Mouse (Mus musculus) kidney, embryonic 16.5 days (tissue): Measurements from ENCODE around the gene Clasrp. TPM values are rescaled to one million over a fixed set of nuclear protein-coding genes. Genes with fewer than 3 reads are reported as not detected.

ENCODE experiments used
- ATAC-seq: fragments of 200-750 bp; cut with Nextera tagmentation; 2 replicates; pipeline ENCODE4 v1.8.0; 2017; ENCODE audit warnings: moderate TSS enrichment; ENCODE audit not compliant: low FRiP score, low TSS enrichment
- H3K27ac ChIP-seq: fragments of 300-500 bp; sonication (generic); 2 replicates; pipeline ENCODE4 v1.5.1; 2014; ENCODE audit warnings: low read length
- H3K27me3 ChIP-seq: fragments of 300-500 bp; sonication (generic); 2 replicates; pipeline ENCODE4 v1.6.1; 2014; ENCODE audit warnings: low read length, control low read depth, mixed read lengths; ENCODE audit not compliant: insufficient read depth
- H3K36me3 ChIP-seq: fragments of 300-500 bp; sonication (generic); 2 replicates; pipeline ENCODE4 v1.6.1; 2014; ENCODE audit warnings: low read length, control low read depth, mixed read lengths; ENCODE audit not compliant: insufficient read depth
- H3K4me1 ChIP-seq: fragments of 300-500 bp; sonication (generic); 2 replicates; pipeline ENCODE4 v1.6.1; 2014; ENCODE audit warnings: low read length, control low read depth, mixed read lengths; ENCODE audit not compliant: insufficient read depth
- H3K4me2 ChIP-seq: fragments of 300-500 bp; sonication (generic); replicated peaks from 2 replicates; pipeline ENCODE4 v1.6.1; 2014; ENCODE audit warnings: low read depth, low read length
- H3K4me3 ChIP-seq: fragments of 300-500 bp; sonication (generic); 2 replicates; pipeline ENCODE4 v1.5.1; 2014; ENCODE audit warnings: mild to moderate bottlenecking, low read length
- H3K9ac ChIP-seq: fragments of 300-500 bp; sonication (generic); replicated peaks from 2 replicates; pipeline ENCODE4 v1.6.1; 2014; ENCODE audit warnings: low read length
- H3K9me3 ChIP-seq: fragments of 300-500 bp; sonication (generic); 2 replicates; pipeline ENCODE4 v1.6.1; 2016; ENCODE audit warnings: low read length, control low read depth
- WGBS: fragments of 180-500 bp; shearing (Covaris S2); extraction: QIAGEN DNeasy Blood & Tissue Kit; methylation state at CpG from one replicate; pipeline ENCODE4 v1.1.7; 2014; 5-methylcytosine and 5-hydroxymethylcytosine counted together
- polyA plus RNA-seq: library from polyadenylated mRNA; unstranded; fragments of >200 nt; fragmentation: Nextera tagmentation; extraction: Ambion mirVana; gene quantifications from 2 replicates; pipeline ENCODE4 v1.2.1, GENCODE M21; 2015

The Clasrp gene
- polyA plus RNA-seq, 1 experiment from 2014 or later = 52.6 TPM

- no peak overlapping the region for H3K4me3 ChIP-seq
- no peaks in the 10 kb centered on the region for H3K9me3 ChIP-seq
- H3K36me3 ChIP-seq = peaks cover 92% of the 10 kb centered on the region
- H3K27me3 ChIP-seq = no peaks in the 10 kb centered on the region
- no peak for ATAC-seq
- WGBS = 58% methylated on average over 3 of the region's 3 CpGs
- H3K4me2 ChIP-seq = no peak overlapping the region
- H3K4me1 ChIP-seq = no peaks in the 10 kb centered on the region
- no peak overlapping the region for H3K9ac ChIP-seq
- no peak overlapping the region for H3K27ac ChIP-seq
Measured at GRCm38 (mm10) chr7:19589207-19589606, 15.1 kb downstream of the Clasrp start.

GRCm38 (mm10) chr7:19586269-19586668, 18.0 kb downstream of the Clasrp start:
- Histone ChIP-seq H3K4me3 (no peak overlapping the region), H3K36me3 (peaks cover 96% of the 10 kb centered on the region), H3K9ac (no peak overlapping the region), H3K9me3 (no peaks in the 10 kb centered on the region), H3K4me2 (no peak overlapping the region), H3K27ac (no peak overlapping the region), H3K27me3 (no peaks in the 10 kb centered on the region), H3K4me1 (no peaks in the 10 kb centered on the region)
- no peak for ATAC-seq
- WGBS = 78% methylated on average over 46 of the region's 46 CpGs

GRCm38 (mm10) chr7:19580634-19581033, 23.7 kb downstream of the Clasrp start:
- ATAC-seq = no peak
- no peak overlapping the region for H3K4me3 ChIP-seq
- peaks cover 54% of the 10 kb centered on the region for H3K36me3 ChIP-seq
- H3K27me3 ChIP-seq = peaks cover 30% of the 10 kb centered on the region
- H3K9me3 ChIP-seq = no peaks in the 10 kb centered on the region
- no peak overlapping the region for H3K27ac ChIP-seq
- peaks cover 16% of the 10 kb centered on the region for H3K4me1 ChIP-seq
- H3K4me2 ChIP-seq = no peak overlapping the region
- no peak overlapping the region for H3K9ac ChIP-seq
- 90% methylated on average over 8 of the region's 8 CpGs for WGBS

DNA sequence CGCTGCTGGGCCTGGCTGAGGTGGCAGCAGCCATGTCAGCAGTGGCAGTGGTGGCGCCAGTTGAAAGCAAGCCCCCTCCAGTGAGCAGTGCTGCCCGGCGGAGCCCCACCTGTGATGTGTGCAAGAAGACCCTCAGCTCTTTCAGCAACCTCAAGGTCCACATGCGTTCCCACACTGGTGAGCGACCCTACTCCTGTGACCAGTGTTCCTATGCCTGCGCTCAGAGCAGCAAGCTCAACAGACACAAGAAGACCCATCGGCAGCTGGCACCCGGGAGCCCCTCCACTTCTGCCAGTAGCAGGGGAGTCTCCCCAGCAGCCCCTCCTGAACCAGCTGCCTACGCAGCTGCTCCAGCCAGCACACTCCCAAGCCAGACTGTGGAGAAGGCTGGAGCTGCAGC, 24.5 kb downstream of the Clasrp start:
- no peak for ATAC-seq
- no peak overlapping the region for H3K27ac ChIP-seq
- H3K36me3 ChIP-seq = peaks cover 46% of the 10 kb centered on the region
- no peak overlapping the region for H3K9ac ChIP-seq
- H3K27me3 ChIP-seq = peaks cover 30% of the 10 kb centered on the region
- no peaks in the 10 kb centered on the region for H3K9me3 ChIP-seq
- WGBS = 91% methylated on average over 10 of the region's 10 CpGs
- H3K4me3 ChIP-seq = no peak overlapping the region
- no peak overlapping the region for H3K4me2 ChIP-seq
- H3K4me1 ChIP-seq = peaks cover 16% of the 10 kb centered on the region

- ATAC-seq = no peak
- Histone ChIP-seq H3K36me3 (peaks cover 32% of the 10 kb centered on the region), H3K4me3 (peak overlapping the region; percentile 50; the same call in 1 of the 2 replicates), H3K4me1 (peaks cover 19% of the 10 kb centered on the region), H3K9me3 (no peaks in the 10 kb centered on the region), H3K4me2 (no peak overlapping the region), H3K9ac (no peak overlapping the region), H3K27ac (no peak overlapping the region), H3K27me3 (peaks cover 30% of the 10 kb centered on the region)
- WGBS = 64% methylated on average over 4 of the region's 4 CpGs
Measured at GRCm38 (mm10) chr7:19578436-19578835, 25.9 kb downstream of the Clasrp start.

GRCm38 (mm10) chr7:19577877-19578414, 26.3 kb downstream of the Clasrp start:
- Histone ChIP-seq H3K27me3 (peaks cover 30% of the 10 kb centered on the region), H3K4me1 (peaks cover 19% of the 10 kb centered on the region), H3K4me3 (peak overlapping the region; percentile 50), H3K27ac (no peak overlapping the region), H3K4me2 (peak overlapping the region; percentile 89), H3K36me3 (peaks cover 28% of the 10 kb centered on the region), H3K9ac (peak overlapping the region; percentile 55), H3K9me3 (no peaks in the 10 kb centered on the region)
- no peak for ATAC-seq
- WGBS = 19% methylated on average over 10 of the region's 10 CpGs

GRCm38 (mm10) chr7:19577141-19577852, 27.0 kb downstream of the Clasrp start, which contains the start of the genes Zfp296 and Gemin7:
Gene Zfp296, plus strand, starts transcription at chr7:19577287.
Gene Gemin7, minus strand, starts transcription at chr7:19577595.
- H3K9me3 ChIP-seq = no peaks in the 10 kb centered on the region
- peaks cover 30% of the 10 kb centered on the region for H3K27me3 ChIP-seq
- H3K27ac ChIP-seq = no peak within 1 kb of the TSS
- under 1% methylated on average over 56 of the region's 56 CpGs for WGBS
- no peak for ATAC-seq
- H3K4me3 ChIP-seq = peak within 1 kb of the TSS; percentile 50
- H3K4me1 ChIP-seq = peaks cover 22% of the 10 kb centered on the region
- H3K4me2 ChIP-seq = peak within 1 kb of the TSS; percentile 89
- H3K9ac ChIP-seq = peak within 1 kb of the TSS; percentile 55
- H3K36me3 ChIP-seq = peaks cover 21% of the 10 kb centered on the region

DNA sequence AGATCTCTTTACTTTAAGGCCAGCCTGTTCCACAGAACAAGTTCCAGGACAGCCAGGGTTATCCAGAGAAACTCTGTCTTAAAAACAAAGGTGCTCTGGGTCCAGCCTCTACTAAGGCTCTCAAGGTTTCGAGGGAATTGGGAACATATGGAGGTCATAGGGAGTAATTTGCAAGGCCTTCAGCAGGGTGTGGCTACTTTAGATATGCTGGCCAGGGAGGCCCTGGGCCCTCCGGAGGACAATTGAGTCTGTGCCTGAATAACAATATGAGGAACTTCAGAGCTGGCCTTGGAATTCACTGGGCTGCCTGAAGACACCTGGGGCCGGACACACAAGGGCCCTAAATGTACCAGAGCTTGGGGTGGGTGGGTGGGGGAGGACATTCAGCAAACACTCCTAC, 28.7 kb downstream of the Clasrp start:
- Histone ChIP-seq H3K9ac (no peak overlapping the region), H3K4me3 (no peak overlapping the region), H3K27me3 (peaks cover 30% of the 10 kb centered on the region), H3K36me3 (peaks cover 9% of the 10 kb centered on the region), H3K27ac (no peak overlapping the region), H3K9me3 (no peaks in the 10 kb centered on the region), H3K4me1 (peaks cover 33% of the 10 kb centered on the region), H3K4me2 (no peak overlapping the region)
- no peak for ATAC-seq
- WGBS = 69% methylated on average over 3 of the region's 3 CpGs

DNA sequence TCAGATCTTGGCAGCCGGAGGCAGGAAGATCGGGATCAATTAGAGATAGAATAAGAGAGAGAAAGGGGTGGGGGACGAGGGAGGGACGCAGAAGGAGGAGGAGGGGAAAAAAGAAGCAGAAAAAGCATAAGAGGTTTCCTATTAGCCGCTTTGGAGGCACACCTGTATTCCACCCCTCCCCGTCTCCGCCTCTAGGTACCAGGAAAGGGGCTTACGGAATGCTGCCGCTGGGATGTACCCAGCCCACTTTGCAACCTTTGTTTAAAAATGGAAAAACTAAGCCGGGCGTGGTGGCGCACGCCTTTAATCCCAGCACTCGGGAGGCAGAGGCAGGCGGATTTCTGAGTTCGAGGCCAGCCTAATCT, 30.5 kb downstream of the Clasrp start:
- H3K9ac ChIP-seq = peak overlapping the region; percentile 80
- H3K27me3 ChIP-seq = peaks cover 30% of the 10 kb centered on the region
- H3K4me1 ChIP-seq = peaks cover 33% of the 10 kb centered on the region
- WGBS = 23% methylated on average over 16 of the region's 16 CpGs
- peak overlapping the region; percentile 84 for H3K4me3 ChIP-seq
- H3K4me2 ChIP-seq = peak overlapping the region; percentile 94
- ATAC-seq = no peak
- no peaks in the 10 kb centered on the region for H3K9me3 ChIP-seq
- H3K36me3 ChIP-seq = peaks cover 15% of the 10 kb centered on the region
- peak overlapping the region; percentile 90 for H3K27ac ChIP-seq
